Mouse (Mus musculus): ENCODE data around the gene Glud1.
"Not testable (repeated sequence)": the region's sequence is repeated elsewhere in the genome, so short reads cannot be mapped to it uniquely, and the experiment has no call there.

The Glud1 gene

GRCm38 (mm10) chr14:34353326-34353725 is 42.8 kb downstream of the Glud1 start:
- DNase-seq (ENCODE audit: low spot score), result no peak

- DNase-seq (ENCODE audit: low spot score), result no peak
Observed at GRCm38 (mm10) chr14:34354456-34354855, 43.9 kb downstream of the Glud1 start.

GRCm38 (mm10) chr14:34355301-34355700 is 44.8 kb downstream of the Glud1 start, which contains the start of gene Fam25c:
Gene Fam25c, minus strand, starts transcription at chr14:34355433.
- no peak for DNase-seq (ENCODE audit: low spot score)

- no peak for DNase-seq (ENCODE audit: low spot score)
Observed at GRCm38 (mm10) chr14:34357671-34358455, 47.3 kb downstream of the Glud1 start.

GRCm38 (mm10) chr14:34359676-34360244 is 49.2 kb downstream of the Glud1 start:
- no peak for DNase-seq (ENCODE audit: low spot score)

GRCm38 (mm10) chr14:34360251-34360650 is 49.7 kb downstream of the Glud1 start:
- DNase-seq (ENCODE audit: low spot score), result no peak

GRCm38 (mm10) chr14:34362135-34362534 is 51.6 kb downstream of the Glud1 start:
- DNase-seq (ENCODE audit: low spot score), result no peak

- DNase-seq (ENCODE audit: low spot score), result peak; percentile 65
Observed at GRCm38 (mm10) chr14:34362726-34363445, 52.4 kb downstream of the Glud1 start.

- DNase-seq (ENCODE audit: low spot score), result peak; percentile 73
Observed at GRCm38 (mm10) chr14:34363490-34364253, 53.1 kb downstream of the Glud1 start.

- DNase-seq (ENCODE audit: low spot score), result not testable (repeated sequence)
Observed at GRCm38 (mm10) chr14:34364254-34365146, 54.0 kb downstream of the Glud1 start.

GRCm38 (mm10) chr14:34365147-34365507 is 54.6 kb downstream of the Glud1 start:
- DNase-seq (ENCODE audit: low spot score), result no peak

- DNase-seq (ENCODE audit: low spot score), result no peak
Observed at GRCm38 (mm10) chr14:34370203-34370602, 59.7 kb downstream of the Glud1 start.

- DNase-seq (ENCODE audit: low spot score), result no peak
Observed at GRCm38 (mm10) chr14:34370921-34371320, 60.4 kb downstream of the Glud1 start.

- no peak for DNase-seq (ENCODE audit: low spot score)
Observed at GRCm38 (mm10) chr14:34371763-34372162, 61.2 kb downstream of the Glud1 start.

GRCm38 (mm10) chr14:34372646-34373045 is 62.1 kb downstream of the Glud1 start:
- peak; percentile 84 for DNase-seq (ENCODE audit: low spot score)

- DNase-seq (ENCODE audit: low spot score), result no peak
Observed at GRCm38 (mm10) chr14:34373581-34373980, 63.1 kb downstream of the Glud1 start.

- no peak for DNase-seq (ENCODE audit: low spot score)
Observed at GRCm38 (mm10) chr14:34374577-34374976, 64.0 kb downstream of the Glud1 start, which contains the start of gene Sncg. Gene Sncg, minus strand, starts transcription at chr14:34374789.

- no peak for DNase-seq (ENCODE audit: low spot score)
Observed at GRCm38 (mm10) chr14:34375415-34375904, 64.9 kb downstream of the Glud1 start, which contains the start of gene Mmrn2. Gene Mmrn2, plus strand, starts transcription at chr14:34375465.

GRCm38 (mm10) chr14:34375941-34376340 is 65.4 kb downstream of the Glud1 start:
- DNase-seq (ENCODE audit: low spot score), result no peak

GRCm38 (mm10) chr14:34377121-34377520 is 66.6 kb downstream of the Glud1 start:
- no peak for DNase-seq (ENCODE audit: low spot score)
